Mouse (Mus musculus) stomach, embryonic 16.5 days (tissue): Measurements from ENCODE around the gene Comt. TPM values are rescaled to one million over a fixed set of nuclear protein-coding genes. Genes with fewer than 3 reads are reported as not detected.
A peak's percentile ranks its signal among the peaks of the same experiment; 100 is the strongest.

ENCODE experiments used
- ATAC-seq: fragments of 200-750 bp; cut with Nextera tagmentation; 2 replicates; pipeline ENCODE4 v1.8.0; 2017; ENCODE audit warnings: moderate number of reproducible peaks, moderate TSS enrichment; ENCODE audit not compliant: insufficient read depth, low FRiP score
- H3K27ac ChIP-seq: fragments of 300-500 bp; sonication (generic); 2 replicates; pipeline ENCODE4 v1.5.1; 2014; ENCODE audit warnings: low read length
- H3K27me3 ChIP-seq: fragments of 300-500 bp; sonication (generic); 2 replicates; pipeline ENCODE4 v1.6.1; 2014; ENCODE audit warnings: low read length, control low read depth, mixed read lengths; ENCODE audit not compliant: control insufficient read depth, insufficient read depth
- H3K36me3 ChIP-seq: fragments of 300-500 bp; sonication (generic); 2 replicates; pipeline ENCODE4 v1.6.1; 2014; ENCODE audit warnings: low read length; ENCODE audit not compliant: control insufficient read depth, insufficient read depth
- H3K4me1 ChIP-seq: fragments of 300-500 bp; sonication (generic); 2 replicates; pipeline ENCODE4 v1.6.1; 2014; ENCODE audit warnings: low read length, control low read depth, mixed read lengths; ENCODE audit not compliant: control insufficient read depth, insufficient read depth
- H3K4me2 ChIP-seq: fragments of 300-500 bp; sonication (generic); 2 replicates; pipeline ENCODE4 v1.6.1; 2014; ENCODE audit warnings: low read depth, low read length, mixed read lengths
- H3K4me3 ChIP-seq: fragments of 300-500 bp; sonication (generic); replicated peaks from 2 replicates; pipeline ENCODE4 v1.5.1; 2014; ENCODE audit warnings: mild to moderate bottlenecking, low read length
- H3K9ac ChIP-seq: fragments of 300-500 bp; sonication (generic); 2 replicates; pipeline ENCODE4 v1.6.1; 2014; ENCODE audit warnings: low read length
- H3K9me3 ChIP-seq: fragments of 300-500 bp; sonication (generic); replicated peaks from 2 replicates; pipeline ENCODE4 v1.6.1; 2016; ENCODE audit warnings: low read length, control low read depth; ENCODE audit not compliant: control insufficient read depth
- WGBS: fragments of 180-500 bp; shearing (Covaris S2); extraction: QIAGEN DNeasy Blood & Tissue Kit; methylation state at CpG from one replicate; pipeline ENCODE4 v1.1.7; 2014; 5-methylcytosine and 5-hydroxymethylcytosine counted together
- polyA plus RNA-seq: library from polyadenylated mRNA; unstranded; fragments of >200 nt; fragmentation: Nextera tagmentation; extraction: Ambion mirVana; gene quantifications from 2 replicates; pipeline ENCODE4 v1.2.1, GENCODE M21; 2015

Gene Comt
- polyA plus RNA-seq, 1 experiment from 2014 or later, result 105 TPM

- no peaks in the 10 kb centered on the region for H3K27me3 ChIP-seq
- H3K4me1 ChIP-seq, result peaks cover 17% of the 10 kb centered on the region
- no peak for ATAC-seq
- H3K36me3 ChIP-seq, result no peaks in the 10 kb centered on the region
- no peak overlapping the region for H3K4me3 ChIP-seq
- 77% methylated on average over 9 of the region's 9 CpGs for WGBS
- H3K9me3 ChIP-seq, result no peaks in the 10 kb centered on the region
- no peak overlapping the region for H3K27ac ChIP-seq
- H3K4me2 ChIP-seq, result no peak overlapping the region
- H3K9ac ChIP-seq, result no peak overlapping the region
Measured at GRCm38 (mm10) chr16:18462031-18462430, 35.4 kb upstream of the Comt start.

- H3K9ac ChIP-seq, result peak overlapping the region; percentile 26; the same call in 1 of the 2 replicates
- no peaks in the 10 kb centered on the region for H3K27me3 ChIP-seq
- H3K27ac ChIP-seq, result no peak overlapping the region
- no peak for ATAC-seq
- no peaks in the 10 kb centered on the region for H3K36me3 ChIP-seq
- WGBS, result 52% methylated on average over 3 of the region's 3 CpGs
- no peak overlapping the region for H3K4me3 ChIP-seq
- H3K4me2 ChIP-seq, result no peak overlapping the region
- H3K9me3 ChIP-seq, result no peaks in the 10 kb centered on the region
- H3K4me1 ChIP-seq, result peaks cover 17% of the 10 kb centered on the region
Measured at GRCm38 (mm10) chr16:18460826-18461225, 34.2 kb upstream of the Comt start.

GRCm38 (mm10) chr16:18459955-18460370, 33.3 kb upstream of the Comt start:
- peak; percentile 77 for ATAC-seq
- Histone ChIP-seq H3K4me1 (peaks cover 17% of the 10 kb centered on the region), H3K9me3 (no peaks in the 10 kb centered on the region), H3K27me3 (no peaks in the 10 kb centered on the region), H3K36me3 (no peaks in the 10 kb centered on the region), H3K27ac (peak overlapping the region; percentile 43), H3K4me3 (no peak overlapping the region), H3K4me2 (0 out of 2 replicates have a peak overlapping the region, but pooled peaks have one; percentile 6), H3K9ac (no peak overlapping the region; the same call in 1 of the 2 replicates)
- WGBS, result 7% methylated on average over 11 of the region's 11 CpGs

GRCm38 (mm10) chr16:18459335-18459954, 32.8 kb upstream of the Comt start:
- WGBS, result 12% methylated on average over 12 of the region's 12 CpGs
- H3K4me1 ChIP-seq, result peaks cover 17% of the 10 kb centered on the region
- H3K36me3 ChIP-seq, result no peaks in the 10 kb centered on the region
- H3K9ac ChIP-seq, result peak overlapping the region; percentile 0; the same call in 1 of the 2 replicates
- no peak overlapping the region for H3K4me3 ChIP-seq
- 0 out of 2 replicates have a peak overlapping the region, but pooled peaks have one; percentile 6 for H3K4me2 ChIP-seq
- no peaks in the 10 kb centered on the region for H3K9me3 ChIP-seq
- peak overlapping the region; percentile 43 for H3K27ac ChIP-seq
- no peaks in the 10 kb centered on the region for H3K27me3 ChIP-seq
- peak; percentile 5; the same call in 1 of the 2 replicates for ATAC-seq

- H3K36me3 ChIP-seq, result no peaks in the 10 kb centered on the region
- ATAC-seq, result no peak
- H3K4me3 ChIP-seq, result no peak overlapping the region
- no peaks in the 10 kb centered on the region for H3K27me3 ChIP-seq
- no peak overlapping the region for H3K27ac ChIP-seq
- peak overlapping the region; percentile 0; the same call in 1 of the 2 replicates for H3K9ac ChIP-seq
- no peaks in the 10 kb centered on the region for H3K9me3 ChIP-seq
- no peak overlapping the region for H3K4me2 ChIP-seq
- peaks cover 17% of the 10 kb centered on the region for H3K4me1 ChIP-seq
Measured at GRCm38 (mm10) chr16:18458661-18459060, 32.0 kb upstream of the Comt start.

- Histone ChIP-seq H3K4me1 (peaks cover 14% of the 10 kb centered on the region), H3K9ac (no peak overlapping the region), H3K36me3 (no peaks in the 10 kb centered on the region), H3K4me3 (no peak overlapping the region), H3K9me3 (no peaks in the 10 kb centered on the region), H3K4me2 (no peak overlapping the region), H3K27ac (no peak overlapping the region), H3K27me3 (no peaks in the 10 kb centered on the region)
- ATAC-seq, result no peak
- WGBS, result 82% methylated on average over 6 of the region's 6 CpGs
Measured at GRCm38 (mm10) chr16:18455407-18455806, 28.8 kb upstream of the Comt start.

GRCm38 (mm10) chr16:18453846-18454245, 27.2 kb upstream of the Comt start:
- Histone ChIP-seq H3K9ac (no peak overlapping the region), H3K36me3 (no peaks in the 10 kb centered on the region), H3K9me3 (no peaks in the 10 kb centered on the region), H3K4me3 (no peak overlapping the region), H3K4me2 (no peak overlapping the region), H3K27ac (no peak overlapping the region), H3K27me3 (no peaks in the 10 kb centered on the region), H3K4me1 (peaks cover 1% of the 10 kb centered on the region; the same call in 1 of the 2 replicates)
- no peak for ATAC-seq
- WGBS, result 57% methylated on average over 5 of the region's 5 CpGs

- ATAC-seq, result no peak
- no peaks in the 10 kb centered on the region for H3K9me3 ChIP-seq
- WGBS, result 85% methylated on average over 8 of the region's 8 CpGs
- H3K27ac ChIP-seq, result no peak overlapping the region
- no peak overlapping the region for H3K4me3 ChIP-seq
- H3K9ac ChIP-seq, result no peak overlapping the region
- H3K27me3 ChIP-seq, result no peaks in the 10 kb centered on the region
- peaks cover 4% of the 10 kb centered on the region; the same call in 1 of the 2 replicates for H3K4me1 ChIP-seq
- H3K4me2 ChIP-seq, result no peak overlapping the region
- no peaks in the 10 kb centered on the region for H3K36me3 ChIP-seq
Measured at GRCm38 (mm10) chr16:18452361-18452862, 25.8 kb upstream of the Comt start.

- H3K27ac ChIP-seq, result no peak overlapping the region
- no peak for ATAC-seq
- H3K27me3 ChIP-seq, result no peaks in the 10 kb centered on the region
- H3K36me3 ChIP-seq, result no peaks in the 10 kb centered on the region
- WGBS, result 56% methylated on average over 9 of the region's 9 CpGs
- no peak overlapping the region for H3K4me2 ChIP-seq
- H3K9ac ChIP-seq, result no peak overlapping the region
- no peak overlapping the region for H3K4me3 ChIP-seq
- H3K4me1 ChIP-seq, result peaks cover 5% of the 10 kb centered on the region; the same call in 1 of the 2 replicates
- no peaks in the 10 kb centered on the region for H3K9me3 ChIP-seq
Measured at GRCm38 (mm10) chr16:18451486-18452181, 25.0 kb upstream of the Comt start.
